Mouse (Mus musculus): Measurements from ENCODE around the gene Il17a.
"Not testable (repeated sequence)": the region's sequence is repeated elsewhere in the genome, so short reads cannot be mapped to it uniquely, and the experiment has no call there.

The Il17a gene

GRCm38 (mm10) chr1:20730903-20731302 is at the start of gene Il17a:
Il17a (plus strand) TSS chr1:20730905.
- DNase-seq (ENCODE audit: low spot score in 2 of 2) = no peak

GRCm38 (mm10) chr1:20682849-20683248 is 47.9 kb upstream of the Il17a start:
- no peak for DNase-seq (ENCODE audit: low spot score in 2 of 2)

GRCm38 (mm10) chr1:20683386-20683785 is 47.3 kb upstream of the Il17a start:
- DNase-seq (ENCODE audit: low spot score in 2 of 2) = no peak

- no peak for DNase-seq (ENCODE audit: low spot score in 2 of 2)
Measured at GRCm38 (mm10) chr1:20683853-20684252, 46.9 kb upstream of the Il17a start.

- no peak for DNase-seq (ENCODE audit: low spot score in 2 of 2)
Measured at GRCm38 (mm10) chr1:20684403-20684802, 46.3 kb upstream of the Il17a start.

GRCm38 (mm10) chr1:20685393-20685792 is 45.3 kb upstream of the Il17a start:
- no peak for DNase-seq (ENCODE audit: low spot score in 2 of 2)

GRCm38 (mm10) chr1:20685907-20686306 is 44.8 kb upstream of the Il17a start:
- DNase-seq (ENCODE audit: low spot score in 2 of 2) = no peak

- DNase-seq (ENCODE audit: low spot score in 2 of 2) = no peak
Measured at GRCm38 (mm10) chr1:20691336-20691735, 39.4 kb upstream of the Il17a start.

GRCm38 (mm10) chr1:20693634-20694313 is 36.9 kb upstream of the Il17a start:
- no peak for DNase-seq (ENCODE audit: low spot score in 2 of 2)

GRCm38 (mm10) chr1:20700011-20700410 is 30.7 kb upstream of the Il17a start:
- DNase-seq (ENCODE audit: low spot score in 2 of 2) = no peak

GRCm38 (mm10) chr1:20736572-20736971 is 5.9 kb downstream of the Il17a start:
- no peak for DNase-seq (ENCODE audit: low spot score in 2 of 2)

GRCm38 (mm10) chr1:20738483-20738882 is 7.8 kb downstream of the Il17a start:
- no peak for DNase-seq (ENCODE audit: low spot score in 2 of 2)

GRCm38 (mm10) chr1:20740496-20740998 is 9.8 kb downstream of the Il17a start:
- no peak for DNase-seq (ENCODE audit: low spot score in 2 of 2)

GRCm38 (mm10) chr1:20754439-20754838 is 23.7 kb downstream of the Il17a start:
- no peak for DNase-seq (ENCODE audit: low spot score in 2 of 2)

GRCm38 (mm10) chr1:20757586-20757985 is 26.9 kb downstream of the Il17a start:
- no peak for DNase-seq (ENCODE audit: low spot score in 2 of 2)

GRCm38 (mm10) chr1:20759799-20760198 is 29.1 kb downstream of the Il17a start:
- DNase-seq (ENCODE audit: low spot score in 2 of 2) = no peak

- DNase-seq (ENCODE audit: low spot score in 2 of 2) = no peak
Measured at GRCm38 (mm10) chr1:20760331-20760730, 29.6 kb downstream of the Il17a start.

- DNase-seq (ENCODE audit: low spot score in 2 of 2) = no peak
Measured at GRCm38 (mm10) chr1:20761411-20761810, 30.7 kb downstream of the Il17a start.

GRCm38 (mm10) chr1:20766526-20766925 is 35.8 kb downstream of the Il17a start:
- no peak for DNase-seq (ENCODE audit: low spot score in 2 of 2)

- DNase-seq (ENCODE audit: low spot score in 2 of 2) = not testable (repeated sequence)
Measured at GRCm38 (mm10) chr1:20774026-20774730, 43.5 kb downstream of the Il17a start.

GRCm38 (mm10) chr1:20778366-20778765 is 47.7 kb downstream of the Il17a start:
- no peak for DNase-seq (ENCODE audit: low spot score in 2 of 2)

Measured in heart, adult 9 months (tissue).